Mouse (Mus musculus): Measurements from ENCODE around the gene Heatr5b.

DNA sequence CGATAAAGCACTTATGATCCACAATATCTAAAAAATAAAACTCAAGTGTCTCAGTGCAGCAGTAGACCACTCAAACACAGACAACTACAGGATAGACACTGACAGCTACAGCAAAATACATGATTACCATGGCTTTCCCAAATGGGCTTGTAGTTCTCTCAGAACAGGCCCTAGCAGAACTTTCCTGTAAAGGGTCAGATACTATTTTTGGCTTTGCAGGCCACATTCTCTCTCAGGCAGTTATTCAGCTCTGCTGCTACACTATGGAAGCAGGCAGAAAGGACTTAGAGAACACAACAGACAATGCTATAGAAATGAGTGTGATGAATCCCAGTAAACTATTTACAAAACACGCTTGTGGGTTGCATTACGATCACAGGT, 43.5 kb downstream of the Heatr5b start:
- TF ChIP-seq E2F4 (IDR thresholded peaks at IDR 0.05; ENCODE audit: insufficient read depth) (no peak), POLR2A (IDR thresholded peaks at IDR 0.05; ENCODE audit: insufficient read length, low read depth) (no peak)
